Mouse (Mus musculus) right cerebral cortex, postnatal 25 days (tissue): ENCODE results near the gene Gtpbp8.

Experiments used
- DNase-seq: peaks from one replicate; pipeline ENCODE4 v3.0.0; 2022

Gtpbp8 gene

DNA sequence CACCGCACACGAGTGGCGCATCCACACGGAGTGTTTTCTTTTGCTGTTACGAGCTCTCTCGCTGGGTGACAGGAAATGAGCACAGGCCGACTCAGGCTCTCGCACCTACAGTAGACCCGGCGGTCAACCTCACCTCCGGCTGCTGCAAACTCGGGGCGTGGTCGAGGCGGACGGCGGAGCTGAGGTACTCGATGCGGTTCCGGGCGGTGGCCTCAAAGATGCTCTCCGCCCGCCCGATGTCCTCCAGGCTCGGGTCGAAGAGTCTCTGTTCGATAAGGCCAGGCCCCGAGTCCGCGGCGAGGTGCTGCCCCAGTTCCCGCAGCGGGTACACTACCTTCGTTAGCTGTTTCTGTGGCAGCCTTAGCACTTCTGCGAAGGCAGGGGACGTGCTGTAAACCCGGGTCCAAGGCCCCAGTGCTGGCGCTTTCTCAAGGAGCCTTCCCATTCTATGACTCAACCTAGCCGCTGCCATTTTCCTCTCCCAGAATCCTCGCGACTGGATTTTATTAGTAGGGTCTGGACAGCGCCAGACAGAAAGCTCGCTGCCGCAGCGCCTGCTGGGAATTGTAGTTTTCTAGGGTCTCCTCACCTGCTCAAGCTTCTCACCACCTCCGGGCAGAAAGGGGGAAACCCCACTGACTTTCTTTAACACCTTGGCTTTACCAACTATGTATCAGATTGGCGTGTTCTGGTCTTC, at the start of gene Gtpbp8:
TSS of gene Gtpbp8 (minus strand) at position 498 of the 697 bp plus-strand sequence.
- DNase-seq: peak; percentile 85

DNA sequence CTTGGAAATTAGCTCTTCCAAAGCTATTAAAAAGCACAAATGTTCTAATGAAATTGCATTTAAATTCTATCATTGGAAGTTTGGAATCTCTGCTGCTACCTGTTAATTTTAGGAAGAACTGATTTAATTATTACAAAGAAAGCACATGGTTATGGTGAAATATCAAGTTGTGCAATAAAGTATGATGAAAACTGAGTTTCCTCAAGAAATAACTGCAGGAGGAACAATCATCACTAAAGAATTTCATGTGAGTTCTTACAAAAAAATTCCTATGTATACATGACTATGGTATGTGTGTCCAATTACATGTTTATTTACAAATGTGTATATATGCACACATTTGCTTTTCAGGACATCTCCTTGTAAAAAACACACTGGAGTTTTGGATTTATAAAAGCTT, 48.3 kb upstream of the Gtpbp8 start:
- DNase-seq: no peak

DNA sequence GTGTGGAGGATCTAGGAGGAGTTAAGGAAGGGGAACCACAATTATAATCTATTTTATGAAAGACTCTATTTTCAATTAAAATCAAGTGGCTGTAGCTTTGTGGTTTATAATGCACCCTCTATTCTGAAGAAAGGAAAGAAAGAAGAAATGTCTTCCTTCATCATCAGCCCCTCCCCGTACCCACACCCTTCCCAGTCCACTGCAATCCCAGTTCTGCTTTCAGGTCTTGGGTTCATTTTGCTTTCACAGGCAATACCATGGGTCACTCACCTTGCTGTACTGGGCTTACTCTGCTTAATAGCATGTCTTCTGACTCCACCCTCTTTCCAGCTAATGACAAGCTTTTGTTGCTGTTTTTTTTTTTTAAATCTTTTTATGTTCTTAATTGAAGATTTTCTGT, 40.8 kb upstream of the Gtpbp8 start:
- no peak for DNase-seq

DNA sequence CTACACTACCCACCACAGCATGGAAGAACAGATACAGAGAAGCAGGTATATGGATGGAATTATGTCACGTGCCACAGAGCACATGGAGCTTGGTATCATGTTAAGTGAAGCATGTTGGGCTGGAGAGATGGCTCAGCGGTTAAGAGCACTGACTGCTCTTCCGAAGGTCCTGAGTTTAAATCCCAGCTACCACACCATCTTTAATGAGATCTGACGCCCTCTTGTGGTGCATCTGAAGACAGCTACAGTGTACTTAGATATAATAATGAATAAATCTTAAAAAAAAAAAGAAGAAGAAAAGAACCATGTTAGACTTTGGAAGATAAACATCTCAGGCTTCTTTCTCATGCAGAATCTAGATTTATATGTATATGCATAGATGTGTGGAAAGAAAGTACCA, 34.6 kb upstream of the Gtpbp8 start:
- no peak for DNase-seq

DNA sequence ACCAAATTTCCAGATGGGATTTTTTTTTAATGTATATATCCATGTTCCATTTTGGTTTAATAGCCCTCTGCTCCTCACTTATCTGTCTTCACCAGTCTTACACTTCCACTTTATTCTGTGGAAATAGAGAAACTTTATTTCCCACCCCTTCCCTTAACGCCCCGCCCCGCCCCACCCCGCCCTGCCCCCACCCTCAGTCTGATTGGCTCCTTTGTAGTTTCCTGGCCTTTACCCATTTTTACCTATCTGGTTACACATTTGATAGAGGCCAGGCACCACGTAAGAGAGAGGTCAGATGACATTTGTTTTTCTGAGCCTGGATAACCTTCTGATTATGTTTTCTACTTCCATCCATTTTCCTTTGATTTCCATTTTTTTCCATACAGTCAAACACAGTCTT, 33.3 kb upstream of the Gtpbp8 start:
- no peak for DNase-seq

DNA sequence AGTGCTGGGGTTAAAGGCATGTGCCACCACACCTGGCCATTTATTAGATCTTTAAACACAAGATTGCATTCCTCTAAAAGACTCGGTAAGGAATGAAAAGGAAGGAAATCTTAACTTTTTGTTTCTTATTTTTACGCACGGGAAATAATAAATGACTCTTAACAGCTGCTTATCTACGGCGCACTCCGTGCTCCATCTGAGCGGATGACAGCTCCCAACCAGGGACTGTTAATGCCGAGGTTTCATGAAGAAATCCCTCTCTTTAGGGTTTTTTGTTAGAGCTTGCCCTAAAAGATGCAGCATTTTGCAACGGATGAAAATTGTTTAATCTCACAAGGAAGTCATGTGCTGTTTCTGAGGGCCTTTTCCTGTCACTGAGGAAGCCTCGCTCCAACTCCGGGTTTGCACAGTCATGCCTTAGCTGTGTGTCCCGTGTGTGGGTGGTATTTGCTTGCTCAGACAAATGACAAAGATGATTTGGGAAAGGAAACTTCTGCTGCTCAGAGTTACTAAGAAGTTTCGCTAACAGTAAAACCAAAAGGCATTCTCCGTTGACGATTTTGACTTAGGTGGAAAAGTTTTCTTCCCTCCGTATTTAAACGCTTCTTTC, 32.5 kb upstream of the Gtpbp8 start:
- no peak for DNase-seq

DNA sequence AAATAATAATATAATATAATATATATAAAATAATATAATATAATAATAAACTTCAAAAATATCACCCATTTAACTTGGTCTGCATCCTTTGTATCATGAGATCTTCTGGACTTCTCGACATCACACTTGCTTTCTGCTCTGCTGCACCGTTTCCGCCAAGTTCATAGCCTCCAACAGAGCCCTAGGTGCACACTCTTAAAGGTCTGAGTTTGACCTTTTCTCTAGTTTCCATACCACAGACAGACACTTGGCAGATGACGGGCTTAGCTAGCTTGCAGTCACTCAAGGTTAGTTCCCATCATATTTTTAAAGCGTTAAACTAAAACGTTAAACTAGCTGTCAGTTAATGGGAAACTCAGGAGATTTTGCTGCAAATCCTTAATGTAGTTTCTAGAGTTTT, 28.0 kb upstream of the Gtpbp8 start:
- DNase-seq: no peak

DNA sequence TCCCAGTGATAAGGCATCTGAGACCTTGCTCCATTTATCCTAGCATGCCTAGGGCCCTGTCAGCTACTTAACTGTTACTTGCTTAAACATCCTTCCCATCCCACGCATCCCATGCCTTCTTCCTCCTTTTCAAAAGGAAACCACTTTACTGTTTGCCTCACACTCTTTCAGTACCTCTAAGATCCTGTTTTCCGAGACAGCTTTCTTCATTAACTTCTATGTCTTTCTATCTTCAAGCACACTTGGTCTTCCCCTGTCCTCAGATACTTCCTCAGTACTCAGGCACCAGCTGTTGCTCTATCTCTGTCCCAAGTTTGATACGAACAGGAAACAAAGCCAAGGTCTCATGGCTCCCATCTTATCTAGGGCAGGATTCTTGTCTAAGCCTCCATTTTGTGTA, 27.5 kb upstream of the Gtpbp8 start:
- no peak for DNase-seq

DNA sequence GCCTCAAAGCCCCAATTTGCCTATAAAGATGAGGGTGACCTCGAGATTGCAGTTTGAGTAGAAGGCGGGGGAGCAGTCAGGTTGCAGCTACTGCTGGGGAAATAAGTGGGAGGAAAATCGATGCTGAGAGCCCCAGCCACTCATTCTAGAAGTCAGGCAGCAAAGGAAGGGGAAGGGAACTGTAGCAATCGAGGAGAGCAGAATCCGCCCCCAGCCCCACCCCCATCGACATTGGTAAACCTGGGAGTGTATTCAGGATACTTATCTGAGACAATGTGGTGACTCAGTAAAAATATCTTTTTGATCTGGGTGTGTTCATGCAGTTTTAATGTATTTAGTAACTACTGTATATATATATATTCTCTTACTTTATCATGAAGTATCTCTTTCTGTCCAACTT, 26.4 kb upstream of the Gtpbp8 start:
- DNase-seq: no peak

DNA sequence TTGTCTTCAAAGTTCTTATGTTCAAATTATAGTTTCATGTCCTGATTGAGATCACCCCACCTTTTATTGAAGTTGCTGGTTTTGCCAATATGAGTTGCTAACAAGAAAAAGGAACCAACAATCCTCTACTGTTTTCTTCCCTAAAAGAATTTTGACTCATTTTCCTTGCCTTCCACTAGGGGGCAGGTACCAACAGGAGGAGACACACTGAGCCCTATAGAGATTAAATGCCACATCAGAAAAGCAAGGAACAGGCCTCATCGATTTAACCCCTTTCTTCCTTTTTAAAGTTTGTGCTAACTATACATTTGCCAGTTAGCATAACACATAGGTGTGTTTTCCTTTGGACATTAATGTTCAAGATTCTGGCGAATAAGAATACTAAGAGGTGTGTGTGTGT, 21.8 kb upstream of the Gtpbp8 start:
- no peak for DNase-seq

DNA sequence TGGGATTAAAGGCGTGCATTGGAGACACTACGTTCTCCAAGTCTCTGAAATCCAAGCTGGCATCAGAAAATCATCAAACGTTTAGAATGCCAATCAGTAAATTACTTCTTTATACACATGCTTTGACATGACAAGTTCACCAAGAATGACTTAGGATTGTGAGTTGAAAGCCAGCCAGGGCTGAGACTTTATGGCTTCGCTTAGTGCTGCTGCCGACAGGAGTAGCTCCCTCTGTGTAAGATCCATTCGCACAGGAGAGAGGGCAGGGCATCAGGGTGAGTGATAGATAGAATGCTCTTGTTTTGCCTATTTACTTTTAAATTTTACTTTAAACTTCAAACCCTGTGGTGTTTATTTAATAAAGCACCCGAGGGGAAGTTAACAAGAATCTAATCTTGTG, 21.3 kb upstream of the Gtpbp8 start:
- DNase-seq: no peak

DNA sequence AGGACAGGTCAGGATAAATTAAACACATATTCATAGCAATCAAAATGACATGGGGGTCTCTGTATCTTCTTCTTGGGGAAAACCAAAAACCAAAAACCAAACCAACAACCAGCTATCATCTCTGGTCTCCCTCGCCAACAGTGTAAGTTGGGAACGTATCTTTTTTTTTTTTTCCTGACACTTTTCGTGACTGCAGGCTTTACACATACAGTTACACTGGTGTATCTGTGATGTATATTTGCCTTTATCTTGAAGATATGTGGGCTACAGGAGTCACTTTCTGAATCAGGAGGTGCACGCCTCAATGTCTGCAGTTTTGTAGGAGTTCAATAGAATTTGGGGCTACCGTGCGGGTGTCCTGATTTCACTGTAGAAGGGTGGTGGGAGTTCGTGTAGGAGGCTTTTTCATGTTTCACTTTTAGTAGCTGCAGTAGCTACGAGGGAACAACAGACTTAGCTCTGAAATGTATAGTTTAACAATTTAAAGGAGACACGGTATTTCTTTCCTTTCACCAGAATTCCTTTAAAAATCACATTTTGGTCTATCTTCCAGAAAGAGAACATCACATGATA, 20.2 kb upstream of the Gtpbp8 start:
- peak; percentile 27 for DNase-seq

DNA sequence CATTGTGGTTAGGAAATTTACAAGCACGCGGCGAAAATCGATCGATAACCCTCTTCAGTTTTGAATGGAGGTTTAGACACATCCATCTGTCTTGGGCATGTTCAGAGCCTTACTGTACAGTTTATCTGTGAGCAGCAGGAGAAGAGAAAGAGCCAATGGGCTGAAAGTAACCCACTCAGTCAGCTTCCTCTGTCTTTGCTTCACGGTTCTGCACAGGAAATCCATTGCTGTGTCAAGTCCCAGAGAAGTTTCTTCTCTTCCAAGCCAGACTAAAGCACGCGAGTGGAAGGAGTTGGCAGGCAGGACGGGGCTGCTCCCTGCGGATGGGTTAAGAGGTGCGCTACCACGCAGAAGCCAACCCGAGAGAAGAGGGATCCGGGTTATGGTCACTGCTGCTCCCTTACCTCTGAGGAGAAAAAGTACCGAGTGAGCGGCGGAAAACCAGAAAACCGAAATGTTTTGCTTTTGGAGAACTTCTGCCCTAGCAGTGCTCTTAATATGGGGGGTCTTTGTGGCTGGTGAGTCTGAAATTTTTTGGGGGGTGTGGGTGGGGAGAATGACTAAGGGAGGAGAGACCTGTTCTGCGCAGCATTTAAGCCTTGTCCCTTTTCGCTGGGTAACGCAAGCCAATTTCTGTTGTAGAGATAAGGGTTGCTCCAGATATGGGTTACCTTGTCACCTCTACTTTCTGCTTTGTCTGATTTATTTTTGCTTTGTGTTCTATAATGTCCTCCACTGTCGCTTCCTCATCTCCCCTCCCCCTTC, 19.6 kb upstream of the Gtpbp8 start, which contains the start of gene Cd200r1:
TSS of gene Cd200r1 (plus strand) at position 182 of the 765 bp plus-strand sequence.
- DNase-seq: no peak

DNA sequence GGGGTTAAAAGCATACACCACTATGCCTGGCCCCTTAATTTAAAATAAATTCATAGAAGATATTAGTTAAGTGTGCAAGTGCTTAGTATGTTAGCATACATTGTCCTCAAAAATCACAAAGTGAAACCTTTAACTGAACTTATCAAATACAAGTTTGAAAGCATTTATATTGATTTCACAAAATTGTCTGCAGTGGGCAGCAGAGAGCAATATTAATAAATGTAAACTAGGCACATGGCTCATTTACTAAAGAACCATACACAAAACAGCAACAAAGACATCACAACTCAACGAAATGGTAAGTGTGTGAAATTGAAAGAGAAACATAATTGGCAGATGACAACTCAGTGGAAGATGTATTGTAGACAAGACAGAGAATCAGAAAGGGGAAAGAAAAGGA, 15.6 kb upstream of the Gtpbp8 start:
- DNase-seq: no peak

DNA sequence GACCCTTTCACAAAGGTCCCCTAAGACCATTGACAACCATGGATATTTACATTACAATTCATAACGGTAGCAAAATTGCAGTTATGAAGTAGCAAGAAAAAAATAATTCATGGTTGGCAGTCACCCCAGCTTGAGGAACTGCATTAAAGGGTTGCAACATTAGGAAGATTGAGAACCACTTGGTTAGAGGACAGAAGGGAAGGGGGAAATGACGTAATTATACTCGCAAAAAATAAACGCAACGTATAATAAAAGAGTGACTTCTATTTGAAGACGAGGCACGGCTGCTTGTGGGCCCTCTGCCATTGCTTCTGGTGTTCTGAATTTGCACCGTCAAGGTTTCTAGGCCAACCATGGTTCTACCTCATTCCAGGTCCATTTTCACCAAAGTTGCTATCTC, 11.5 kb upstream of the Gtpbp8 start:
- DNase-seq: no peak

DNA sequence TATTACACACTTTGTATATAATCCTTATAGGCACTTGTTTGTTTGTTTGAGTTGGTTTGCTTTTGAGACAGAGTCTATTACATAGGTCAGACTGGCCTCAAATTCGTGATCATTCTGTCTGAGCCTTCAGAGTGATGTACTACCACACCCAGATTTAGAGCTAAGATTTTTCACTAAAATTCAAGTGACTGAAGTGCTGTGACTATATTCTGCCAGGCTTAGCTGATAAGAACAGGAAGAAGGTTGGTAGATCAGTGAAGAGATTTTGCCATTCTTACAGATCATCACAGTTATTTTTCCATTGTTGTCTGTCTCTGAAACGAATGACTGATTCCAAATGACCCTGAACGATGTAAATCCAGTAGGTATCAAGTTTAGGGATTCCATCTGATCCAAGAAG, 1.8 kb upstream of the Gtpbp8 start:
- no peak for DNase-seq

DNA sequence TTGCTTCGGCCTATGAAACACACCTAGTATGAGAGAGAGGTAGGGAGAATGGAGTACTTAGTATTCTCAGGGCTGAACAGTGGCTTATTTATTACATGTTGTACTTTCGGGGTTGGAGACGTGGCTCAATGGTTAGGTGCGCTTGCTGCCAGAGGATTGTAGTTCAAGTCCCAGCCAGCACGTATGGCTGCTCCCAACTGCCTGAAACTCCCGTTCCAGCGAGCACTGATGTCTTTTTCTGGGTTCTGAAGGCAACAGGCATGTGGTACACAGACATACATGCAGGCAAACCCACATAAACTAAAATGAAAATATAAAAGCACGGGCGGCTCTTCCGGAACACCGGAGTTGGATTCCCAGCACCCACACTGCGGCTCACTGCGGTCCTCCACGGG, 695 bp downstream of the Gtpbp8 start:
- no peak for DNase-seq

DNA sequence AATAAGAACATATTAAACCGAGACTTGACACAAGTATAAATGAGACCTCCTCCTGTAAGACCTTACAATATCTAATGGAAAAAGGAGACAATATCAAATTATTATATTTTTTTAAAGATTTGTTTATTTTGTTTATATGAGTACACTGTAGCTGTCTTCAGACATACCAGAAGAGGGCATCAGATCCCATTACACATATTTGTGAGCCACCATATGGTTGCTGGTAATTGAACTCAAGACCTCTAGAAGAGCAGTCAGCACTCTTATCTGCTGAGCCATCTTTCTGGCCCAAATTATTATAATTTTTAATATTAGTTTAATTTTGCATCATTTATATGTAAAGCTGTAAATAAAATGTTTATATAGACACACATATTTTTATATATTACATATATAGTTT, 3.4 kb downstream of the Gtpbp8 start:
- no peak for DNase-seq

DNA sequence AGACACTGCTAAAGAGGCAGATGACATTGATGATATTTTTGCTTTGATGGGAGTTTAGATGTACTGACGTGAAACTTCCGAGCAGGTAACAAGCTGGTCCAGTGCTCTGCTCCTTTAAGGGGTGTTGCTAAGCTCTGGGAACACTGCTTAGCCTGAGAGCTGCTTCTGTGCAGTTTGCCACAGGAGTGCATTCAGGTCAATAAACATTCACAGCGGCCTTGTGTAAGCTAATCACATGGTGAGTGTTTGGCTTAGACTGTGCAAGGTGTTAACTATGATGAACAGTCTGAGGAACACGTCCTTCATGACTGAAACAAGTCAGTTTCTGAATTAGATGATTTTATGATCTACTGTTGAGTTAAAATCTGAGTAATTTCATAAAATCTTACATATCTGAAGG, 10.0 kb downstream of the Gtpbp8 start:
- no peak for DNase-seq

DNA sequence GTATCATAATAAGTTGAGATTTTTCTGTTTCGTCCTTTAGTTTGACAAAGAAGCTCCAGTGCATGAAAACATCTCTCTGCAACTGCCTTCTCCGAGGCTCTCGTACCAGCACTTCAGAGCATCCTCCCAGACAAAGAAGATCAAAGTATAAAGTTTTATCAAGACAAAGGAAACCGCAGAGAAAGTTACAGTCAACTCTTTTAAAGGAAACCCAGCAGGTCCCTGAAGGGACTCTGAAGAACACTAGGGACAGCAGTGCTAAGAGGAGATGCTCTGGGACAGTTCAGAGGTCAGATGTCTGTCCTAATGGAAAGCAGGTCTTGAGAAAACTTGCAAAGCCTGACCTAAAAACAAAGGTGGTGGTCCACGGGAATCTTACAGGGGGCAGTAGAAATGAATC, 10.5 kb downstream of the Gtpbp8 start:
- DNase-seq: no peak

DNA sequence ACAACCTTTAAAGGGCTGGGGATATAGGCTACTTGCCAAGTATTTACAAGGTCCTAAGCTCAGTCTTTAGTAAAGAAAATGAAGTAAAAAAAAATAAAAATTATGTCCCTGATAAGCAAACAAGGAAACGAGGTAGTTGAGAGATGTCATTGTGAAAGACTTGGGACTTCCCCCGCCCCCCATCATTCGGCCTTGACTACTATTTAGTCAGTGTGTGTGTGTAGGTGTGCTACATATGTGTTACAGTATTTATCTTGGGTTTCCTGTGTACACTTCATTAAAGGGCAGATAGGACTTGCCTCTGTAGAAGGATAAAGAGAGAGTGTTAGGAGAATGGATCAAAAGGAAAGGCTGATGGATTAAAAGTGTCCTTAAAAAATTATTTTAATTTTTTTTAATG, 12.1 kb downstream of the Gtpbp8 start:
- DNase-seq: no peak

DNA sequence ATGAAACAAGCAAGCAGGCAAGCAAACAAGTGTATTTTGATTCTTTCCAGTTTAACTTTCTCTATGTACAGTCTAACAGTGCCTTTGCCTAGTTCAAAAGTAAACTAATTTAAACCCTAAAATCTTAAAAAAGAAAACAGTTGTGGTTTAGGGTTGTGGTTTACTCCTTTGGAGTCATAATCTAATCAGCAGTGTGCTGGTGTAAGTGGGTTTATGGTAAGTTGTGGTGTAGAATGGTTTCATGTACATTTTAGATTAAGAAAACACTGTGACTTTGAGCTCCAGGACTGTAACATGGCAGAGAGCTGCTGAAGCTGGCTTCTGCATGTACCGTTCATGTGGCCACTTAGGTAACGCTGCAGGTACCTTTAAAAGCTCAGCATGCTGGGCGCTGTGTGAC, 18.6 kb downstream of the Gtpbp8 start:
- DNase-seq: no peak

DNA sequence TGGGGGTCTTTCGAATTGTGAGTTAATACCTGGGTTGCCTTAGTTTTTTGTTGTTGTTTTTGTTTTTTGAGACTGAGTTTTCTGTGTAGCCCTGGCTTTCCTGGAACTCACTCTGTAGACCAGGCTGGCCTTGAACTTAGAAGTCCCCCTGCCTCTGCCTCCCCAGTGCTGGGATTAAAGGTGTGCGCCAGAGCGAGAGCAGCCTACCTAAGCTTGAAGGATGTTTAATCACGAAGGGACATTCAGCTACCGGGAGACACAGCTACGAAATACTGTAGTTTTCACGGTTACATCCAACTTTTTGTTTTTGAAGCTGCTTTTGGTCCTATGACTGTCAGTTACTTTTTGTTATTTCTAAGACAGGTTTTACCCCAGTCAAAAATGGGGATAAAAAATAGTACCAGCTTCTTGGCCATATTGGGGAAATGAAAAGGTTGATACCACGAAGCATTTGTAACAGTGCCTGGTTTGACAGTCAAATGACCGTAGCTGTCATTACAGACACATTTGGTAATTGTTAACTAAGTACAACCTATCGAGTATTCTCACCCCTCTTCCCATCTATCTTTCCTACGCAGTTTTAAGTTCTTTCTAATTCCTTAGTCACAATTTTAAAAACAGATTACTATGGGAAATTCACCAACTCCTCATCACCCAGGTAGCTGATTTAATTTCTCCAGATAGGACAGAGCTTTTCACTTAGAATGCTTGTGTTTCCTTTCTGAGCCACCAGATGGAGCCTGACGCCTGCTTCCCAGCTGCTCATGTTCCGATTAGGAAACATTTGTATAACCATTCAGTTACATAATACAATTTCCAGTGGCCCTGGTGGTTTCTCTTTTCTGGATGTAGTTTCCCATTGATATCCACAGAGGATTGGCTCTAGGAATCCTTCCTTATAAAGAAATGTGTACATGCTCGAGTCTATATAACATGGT, 20.6 kb downstream of the Gtpbp8 start:
- peak; percentile 70 for DNase-seq
